Mouse (Mus musculus) neural tube, embryonic 14.5 days (tissue): ENCODE results near the gene BC004004. TPM values are rescaled to one million over a fixed set of nuclear protein-coding genes. Genes with fewer than 3 reads are reported as not detected.

Source experiments
- ATAC-seq: fragments of 200-750 bp; cut with Nextera tagmentation; 2 replicates; pipeline ENCODE4 v1.8.0; 2017; ENCODE audit warnings: low read depth, mild to moderate bottlenecking, moderate TSS enrichment, moderate library complexity
- H3K27ac ChIP-seq: fragments of 300-500 bp; sonication (generic); 2 replicates; pipeline ENCODE4 v1.5.1; 2014; ENCODE audit warnings: low read depth, mild to moderate bottlenecking, control low read depth, low read length, moderate library complexity, mixed read lengths
- H3K27me3 ChIP-seq: fragments of 300-500 bp; sonication (generic); 2 replicates; pipeline ENCODE4 v1.6.1; 2014; ENCODE audit warnings: low read length; ENCODE audit not compliant: control insufficient read depth, insufficient read depth
- H3K36me3 ChIP-seq: fragments of 300-500 bp; sonication (generic); 2 replicates; pipeline ENCODE4 v1.6.1; 2014; ENCODE audit warnings: low read length, mixed read lengths; ENCODE audit not compliant: control insufficient read depth, insufficient read depth
- H3K4me1 ChIP-seq: fragments of 300-500 bp; sonication (generic); 2 replicates; pipeline ENCODE4 v1.6.1; 2014; ENCODE audit warnings: low read length; ENCODE audit not compliant: control insufficient read depth, insufficient read depth
- H3K4me2 ChIP-seq: fragments of 300-500 bp; sonication (generic); 2 replicates; pipeline ENCODE4 v1.6.1; 2014; ENCODE audit warnings: mild to moderate bottlenecking, low read depth, low read length, control low read depth
- H3K4me3 ChIP-seq: fragments of 300-500 bp; sonication (generic); 2 replicates; pipeline ENCODE4 v1.5.1; 2014; ENCODE audit warnings: low read depth, low read length, control low read depth, mixed read lengths
- H3K9ac ChIP-seq: fragments of 300-500 bp; sonication (generic); replicated peaks from 2 replicates; pipeline ENCODE4 v1.6.1; 2014; ENCODE audit warnings: low read depth, mild to moderate bottlenecking, control low read depth, low read length, mixed read lengths
- H3K9me3 ChIP-seq: fragments of 300-500 bp; sonication (generic); 2 replicates; pipeline ENCODE4 v1.6.1; 2016; ENCODE audit warnings: low read length; ENCODE audit not compliant: control insufficient read depth
- WGBS: fragments of 180-500 bp; shearing (Covaris S2); extraction: QIAGEN DNeasy Blood & Tissue Kit; methylation state at CpG from one replicate; pipeline ENCODE4 v1.1.7; 2014; 5-methylcytosine and 5-hydroxymethylcytosine counted together
- polyA plus RNA-seq: library from polyadenylated mRNA; unstranded; fragments of >200 nt; fragmentation: Nextera tagmentation; extraction: Ambion mirVana; gene quantifications from 2 replicates; pipeline ENCODE4 v1.2.1, GENCODE M21; 2014

The BC004004 gene
- polyA plus RNA-seq, 1 experiment from 2014 or later, result 133 TPM

DNA sequence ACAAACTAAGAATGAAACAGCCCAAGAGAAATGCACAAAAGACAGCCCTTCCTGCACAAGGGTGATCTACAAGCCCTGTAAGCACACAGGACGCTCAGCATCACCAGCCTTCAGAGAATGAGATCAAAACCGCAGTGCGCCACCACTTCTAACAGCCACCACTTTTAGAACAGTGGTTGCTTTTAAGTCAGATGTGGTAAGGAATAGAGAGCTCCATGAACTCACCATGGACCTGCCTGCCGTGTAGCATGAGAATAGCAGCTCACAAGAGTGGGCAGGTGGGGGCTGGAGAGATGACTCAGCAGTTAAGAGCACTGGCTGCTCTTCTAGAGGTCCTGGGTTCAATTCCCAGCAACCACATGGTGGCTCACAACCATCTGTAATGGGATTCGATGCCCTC lies 11.8 kb downstream of the BC004004 start:
- Histone ChIP-seq H3K36me3 (peaks cover 10% of the 10 kb centered on the region; the same call in 1 of the 2 replicates), H3K4me2 (no peak overlapping the region), H3K9me3 (no peaks in the 10 kb centered on the region), H3K27ac (no peak overlapping the region), H3K27me3 (no peaks in the 10 kb centered on the region), H3K9ac (no peak overlapping the region), H3K4me1 (no peaks in the 10 kb centered on the region), H3K4me3 (no peak overlapping the region)
- WGBS, result 92% methylated on average over 5 of the region's 5 CpGs
- no peak for ATAC-seq

DNA sequence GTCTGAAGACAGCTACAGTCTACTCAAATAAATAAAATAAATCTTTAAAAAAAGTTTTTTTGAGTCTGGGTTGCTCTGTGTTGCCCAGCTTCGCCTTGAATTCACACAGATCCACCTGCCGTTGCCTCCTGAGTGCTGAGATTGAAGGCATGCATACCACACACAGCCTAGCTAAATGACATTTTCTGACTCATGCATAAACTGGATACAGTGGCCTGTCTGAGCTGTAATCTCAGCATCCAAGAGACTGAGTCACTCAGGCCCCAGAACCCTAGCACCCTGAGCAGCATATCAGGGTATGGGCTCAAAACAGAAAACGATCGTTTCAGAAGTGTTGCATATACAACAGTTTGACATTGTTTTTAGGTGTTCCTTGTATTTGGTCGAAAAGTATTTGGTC lies 13.0 kb downstream of the BC004004 start:
- Histone ChIP-seq H3K27ac (no peak overlapping the region), H3K4me1 (no peaks in the 10 kb centered on the region), H3K36me3 (peaks cover 10% of the 10 kb centered on the region; the same call in 1 of the 2 replicates), H3K9me3 (no peaks in the 10 kb centered on the region), H3K27me3 (no peaks in the 10 kb centered on the region), H3K4me2 (no peak overlapping the region), H3K9ac (no peak overlapping the region), H3K4me3 (no peak overlapping the region)
- 93% methylated on average over 5 of the region's 5 CpGs for WGBS
- ATAC-seq, result no peak

DNA sequence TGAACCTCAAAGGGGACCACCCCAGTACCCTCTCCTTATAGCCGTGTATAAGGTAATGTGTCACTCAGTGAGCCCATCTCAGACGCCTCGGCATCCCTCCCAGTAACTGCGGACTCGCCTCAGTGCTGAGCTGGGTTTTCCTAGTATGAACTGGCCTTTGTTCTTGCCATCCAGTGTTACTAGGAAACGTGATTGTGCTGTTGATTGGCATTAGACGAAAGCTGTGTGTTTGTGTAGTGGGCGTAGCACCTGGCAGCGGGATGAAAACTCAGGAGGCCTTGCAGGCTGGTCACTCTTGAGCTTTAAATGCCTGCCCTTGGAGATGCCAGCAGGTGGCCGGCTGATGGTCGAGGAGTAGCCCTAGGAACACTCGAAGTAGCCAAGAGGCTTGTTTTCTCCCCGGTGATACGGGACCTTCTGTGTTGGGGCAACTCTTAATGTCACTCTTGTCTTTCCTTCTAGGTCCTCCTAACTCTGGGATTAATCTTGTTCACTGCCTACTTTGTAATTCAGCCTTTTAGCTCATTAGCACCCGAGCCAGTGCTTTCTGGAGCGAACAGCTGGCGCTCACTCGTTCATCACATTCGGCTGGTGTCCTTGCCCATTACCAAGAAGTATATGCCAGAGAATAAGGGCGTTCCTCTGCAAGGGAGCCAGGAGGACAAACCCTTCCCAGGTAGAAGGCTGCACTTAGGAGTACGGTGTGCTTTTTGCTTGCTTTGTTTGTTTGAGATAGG lies 13.8 kb downstream of the BC004004 start:
- peak overlapping the region; percentile 10; the same call in 1 of the 2 replicates for H3K27ac ChIP-seq

DNA sequence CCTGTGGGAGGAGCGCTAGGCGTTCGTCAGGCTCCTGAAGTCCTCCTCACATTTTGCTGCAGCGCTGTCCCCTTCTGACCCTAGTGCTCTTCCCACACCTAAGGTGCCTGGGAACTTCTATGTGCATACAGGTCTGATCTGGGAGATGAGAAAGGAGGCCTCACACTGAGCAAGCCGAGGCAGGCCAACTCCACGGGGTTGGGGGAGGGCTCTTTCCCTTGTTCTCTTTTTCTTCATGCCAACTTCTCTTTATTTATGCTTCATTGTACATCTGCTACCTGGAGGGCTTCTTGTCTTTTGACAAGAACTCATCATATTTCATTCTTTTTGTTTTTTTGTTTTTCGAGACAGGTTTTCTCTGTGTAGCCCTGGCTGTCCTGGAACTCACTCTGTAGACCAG lies 23.2 kb downstream of the BC004004 start:
- Histone ChIP-seq H3K36me3 (peaks cover 12% of the 10 kb centered on the region; the same call in 1 of the 2 replicates), H3K4me2 (no peak overlapping the region), H3K4me3 (no peak overlapping the region), H3K4me1 (no peaks in the 10 kb centered on the region), H3K9ac (no peak overlapping the region), H3K27me3 (no peaks in the 10 kb centered on the region), H3K27ac (no peak overlapping the region), H3K9me3 (no peaks in the 10 kb centered on the region)
- 86% methylated on average over 7 of the region's 7 CpGs for WGBS
- no peak for ATAC-seq

More for the DNA sequence above, 13.8 kb downstream of the BC004004 start:
- Histone ChIP-seq H3K4me3 (no peak overlapping the region), H3K4me2 (no peak overlapping the region), H3K9ac (no peak overlapping the region), H3K9me3 (no peaks in the 10 kb centered on the region), H3K27me3 (no peaks in the 10 kb centered on the region), H3K4me1 (no peaks in the 10 kb centered on the region), H3K36me3 (peaks cover 10% of the 10 kb centered on the region; the same call in 1 of the 2 replicates)
- 68% methylated on average over 21 of the region's 21 CpGs for WGBS
- no peak for ATAC-seq

DNA sequence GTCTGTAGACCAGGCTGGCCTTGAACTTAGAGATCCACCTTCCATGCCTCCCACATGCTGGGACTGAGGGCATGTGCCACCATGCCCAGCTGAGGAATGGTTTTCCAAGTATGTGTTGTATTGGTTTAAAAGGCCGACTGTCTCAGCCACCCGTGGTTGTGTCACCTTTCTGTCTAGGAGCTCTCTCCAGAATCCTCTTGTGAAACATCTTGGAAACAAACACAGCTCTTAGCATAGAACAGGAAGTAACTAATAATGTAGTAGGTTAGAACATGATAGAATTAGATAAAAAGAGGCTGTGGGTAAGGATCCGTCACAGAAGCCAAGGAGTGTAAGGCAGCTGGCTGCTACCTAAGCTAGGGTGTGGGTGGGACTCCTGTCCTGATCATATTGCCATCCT lies 24.4 kb downstream of the BC004004 start:
- Histone ChIP-seq H3K4me2 (no peak overlapping the region), H3K36me3 (peaks cover 14% of the 10 kb centered on the region; the same call in 1 of the 2 replicates)

DNA sequence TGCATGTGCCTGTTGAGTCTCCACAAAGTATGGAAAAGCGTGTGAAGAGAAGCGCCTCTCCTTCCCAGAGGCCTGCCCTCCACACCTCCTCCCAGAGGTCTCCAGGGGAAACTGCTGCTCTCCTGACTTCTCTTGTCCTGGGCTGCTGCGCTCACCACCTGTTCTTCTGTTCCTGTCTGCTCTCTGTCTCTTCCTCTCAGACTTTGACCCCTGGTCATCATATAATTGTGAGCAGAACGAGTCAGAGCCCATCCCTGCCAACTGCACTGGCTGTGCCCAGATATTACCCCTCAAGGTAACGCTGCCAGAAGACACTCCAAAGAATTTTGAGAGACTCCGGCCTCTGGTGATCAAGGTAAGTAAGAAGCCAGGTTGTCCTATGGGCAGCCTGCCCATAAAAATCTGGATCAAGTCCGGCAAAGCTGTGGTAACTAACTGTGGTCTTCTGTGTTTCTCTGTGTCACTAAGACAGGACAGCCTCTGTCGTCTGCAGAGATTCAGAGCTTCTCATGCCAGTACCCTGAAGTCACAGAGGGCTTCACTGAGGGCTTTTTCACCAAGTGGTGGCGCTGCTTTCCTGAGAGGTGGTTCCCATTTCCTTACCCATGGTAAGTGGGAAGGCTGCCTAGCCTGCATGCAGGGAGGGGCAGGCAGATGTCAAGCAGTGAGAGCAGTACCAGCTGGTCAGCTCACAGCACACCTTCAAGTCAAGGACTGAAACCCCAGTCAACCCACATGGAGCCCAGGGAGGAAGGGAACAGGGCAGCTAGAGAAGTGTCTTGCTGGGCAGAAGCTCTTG lies 25.4 kb downstream of the BC004004 start:
- Histone ChIP-seq H3K9ac (no peak overlapping the region), H3K9me3 (no peaks in the 10 kb centered on the region), H3K4me1 (no peaks in the 10 kb centered on the region), H3K36me3 (peaks cover 23% of the 10 kb centered on the region; the same call in 1 of the 2 replicates), H3K27me3 (no peaks in the 10 kb centered on the region), H3K27ac (no peak overlapping the region), H3K4me3 (no peak overlapping the region), H3K4me2 (no peak overlapping the region)
- no peak for ATAC-seq
- WGBS, result 86% methylated on average over 9 of the region's 9 CpGs

More for the DNA sequence above, 24.4 kb downstream of the BC004004 start:
- no peak for ATAC-seq
- WGBS, result 91% methylated on average over 3 of the region's 3 CpGs
- Histone ChIP-seq H3K27ac (no peak overlapping the region), H3K4me1 (no peaks in the 10 kb centered on the region), H3K9me3 (no peaks in the 10 kb centered on the region), H3K9ac (no peak overlapping the region), H3K4me3 (no peak overlapping the region), H3K27me3 (no peaks in the 10 kb centered on the region)

DNA sequence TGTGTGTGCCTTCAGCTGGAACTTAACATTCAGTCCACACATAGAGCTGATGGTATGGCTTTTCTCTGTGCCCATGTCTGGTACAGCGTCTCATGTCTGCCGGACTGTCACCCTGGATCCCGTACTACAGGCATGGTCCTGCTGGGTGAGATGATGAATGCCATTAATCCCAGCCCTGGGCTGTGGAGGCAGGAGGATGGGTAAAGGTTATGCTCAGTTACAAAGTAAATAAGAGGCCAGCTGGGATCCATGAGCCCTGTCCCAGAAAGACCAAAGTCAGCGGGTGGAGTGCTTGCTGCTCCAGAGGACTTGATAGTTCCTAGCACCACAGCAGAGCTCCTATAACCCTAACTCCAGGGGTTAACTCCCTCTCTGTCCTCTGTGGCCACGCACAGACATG lies 27.2 kb downstream of the BC004004 start:
- no peak for ATAC-seq
- Histone ChIP-seq H3K9ac (no peak overlapping the region), H3K4me1 (no peaks in the 10 kb centered on the region), H3K4me3 (no peak overlapping the region), H3K4me2 (no peak overlapping the region), H3K27ac (no peak overlapping the region), H3K36me3 (peaks cover 29% of the 10 kb centered on the region; the same call in 1 of the 2 replicates), H3K9me3 (no peaks in the 10 kb centered on the region), H3K27me3 (no peaks in the 10 kb centered on the region)
- WGBS, result 80% methylated on average over 5 of the region's 5 CpGs

DNA sequence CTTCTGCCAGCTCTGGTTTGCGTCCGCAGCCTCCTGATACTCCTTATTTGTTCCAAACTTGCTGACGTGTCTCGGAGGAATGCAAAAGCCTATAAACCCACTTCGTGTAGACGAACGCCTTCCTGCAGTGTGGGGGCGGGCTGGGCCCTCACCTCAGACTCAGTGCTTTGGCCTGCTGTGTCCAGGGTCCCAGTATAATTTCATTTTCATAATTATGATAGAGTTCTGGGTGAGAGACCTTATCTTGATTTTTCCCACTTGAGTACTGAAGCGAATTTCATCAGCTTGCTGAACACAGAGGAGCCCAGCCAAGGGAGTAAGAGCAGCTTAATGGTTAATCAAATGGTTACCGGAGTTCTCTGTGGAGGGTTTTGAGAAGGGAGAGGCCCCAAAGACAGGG lies 28.7 kb downstream of the BC004004 start:
- no peaks in the 10 kb centered on the region for H3K9me3 ChIP-seq
- H3K36me3 ChIP-seq, result peaks cover 31% of the 10 kb centered on the region; the same call in 1 of the 2 replicates
- no peak for ATAC-seq
- H3K27ac ChIP-seq, result no peak overlapping the region
- H3K4me1 ChIP-seq, result no peaks in the 10 kb centered on the region
- no peak overlapping the region for H3K4me2 ChIP-seq
- no peak overlapping the region for H3K9ac ChIP-seq
- no peaks in the 10 kb centered on the region for H3K27me3 ChIP-seq
- WGBS, result 81% methylated on average over 10 of the region's 10 CpGs
- H3K4me3 ChIP-seq, result no peak overlapping the region

DNA sequence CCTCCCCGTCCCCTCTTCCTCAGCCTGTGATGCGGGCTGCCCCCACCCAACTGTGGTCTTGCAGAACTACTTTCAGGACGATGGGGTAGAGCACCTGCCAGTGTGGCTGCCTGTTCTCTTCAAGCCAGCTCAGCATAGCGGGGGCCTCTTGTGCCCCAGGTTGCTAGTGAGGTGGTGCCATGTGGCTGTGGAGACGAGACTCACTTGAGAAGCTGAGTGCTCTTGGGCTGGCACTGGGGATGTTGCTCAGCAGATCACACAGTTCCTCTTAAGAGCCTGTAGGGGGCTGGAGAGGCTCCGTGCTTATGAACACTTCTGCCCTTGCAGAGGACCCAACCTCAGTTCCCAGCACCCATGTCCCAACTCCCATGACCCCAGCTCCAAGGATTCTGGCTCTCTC lies 29.2 kb downstream of the BC004004 start:
- no peak for ATAC-seq
- 88% methylated on average over 6 of the region's 6 CpGs for WGBS
- Histone ChIP-seq H3K9ac (no peak overlapping the region), H3K4me2 (no peak overlapping the region), H3K27ac (no peak overlapping the region), H3K36me3 (peaks cover 31% of the 10 kb centered on the region; the same call in 1 of the 2 replicates), H3K27me3 (no peaks in the 10 kb centered on the region), H3K4me1 (no peaks in the 10 kb centered on the region), H3K4me3 (no peak overlapping the region), H3K9me3 (no peaks in the 10 kb centered on the region)
